Mouse (Mus musculus): ENCODE results near the gene Dzip1. TPM values are rescaled to one million over a fixed set of nuclear protein-coding genes. Genes with fewer than 3 reads are reported as not detected.

Gene Dzip1
- polyA plus RNA-seq, 1 experiment from 2014 or later: 15.8 TPM

DNA sequence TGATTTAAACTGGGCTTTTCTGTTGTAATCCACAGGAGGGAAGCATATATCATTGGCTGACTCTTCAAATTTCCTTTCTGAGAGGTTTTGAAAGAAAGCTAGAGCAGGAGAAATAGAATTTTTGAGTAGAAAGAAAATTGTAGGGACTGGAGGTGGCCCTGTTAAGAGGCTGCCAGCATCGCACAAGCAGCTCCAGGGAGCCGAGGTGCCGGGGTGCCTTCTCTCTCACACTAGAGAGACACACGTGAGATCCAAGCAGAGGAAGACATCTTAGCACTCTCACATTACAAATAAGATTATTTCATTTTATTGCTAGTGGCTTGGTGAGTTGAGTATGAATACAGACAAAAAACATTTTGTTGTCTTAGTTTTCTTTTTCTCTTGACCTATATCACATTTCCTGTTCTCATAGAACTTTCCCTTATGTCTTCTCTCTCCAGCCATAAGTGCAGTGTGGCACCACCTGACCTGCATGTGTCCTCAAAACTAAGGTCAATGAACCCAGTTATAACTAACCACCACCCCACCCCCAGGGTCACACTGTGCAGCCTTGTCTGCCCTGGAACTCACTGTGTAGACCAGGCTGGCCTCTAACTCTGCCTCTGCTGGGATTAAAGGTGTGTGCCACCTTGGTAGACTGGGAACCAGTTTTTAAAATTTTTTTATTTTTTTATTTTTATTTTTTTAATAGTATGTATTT lies 15.7 kb upstream of the Dzip1 start:
- Histone ChIP-seq H3K4me1 (ENCODE audit: insufficient read depth, low read length) (peaks cover 25% of the 10 kb centered on the region), H3K27me3 (ENCODE audit: insufficient read depth, low read length) (no peaks in the 10 kb centered on the region), H3K4me3 (ENCODE audit: low read length) (no peak overlapping the region), H3K9ac (replicated peaks; ENCODE audit: low read length) (no peak overlapping the region), H3K4me2 (replicated peaks; ENCODE audit: low read depth, low read length) (no peak overlapping the region), H3K9me3 (ENCODE audit: low read length) (no peaks in the 10 kb centered on the region), H3K27ac (ENCODE audit: low read length) (no peak overlapping the region), H3K36me3 (ENCODE audit: insufficient read depth, low read length) (no peaks in the 10 kb centered on the region)
- 76% methylated on average over 4 of the region's 4 CpGs for WGBS
- no peak for ATAC-seq (ENCODE audit: low FRiP score, low TSS enrichment)

- Histone ChIP-seq H3K4me3 (ENCODE audit: low read length) (peak overlapping the region; percentile 99), H3K36me3 (ENCODE audit: insufficient read depth, low read length) (no peaks in the 10 kb centered on the region), H3K4me2 (replicated peaks; ENCODE audit: low read depth, low read length) (peak overlapping the region; percentile 68), H3K9me3 (ENCODE audit: low read length) (no peaks in the 10 kb centered on the region), H3K27ac (ENCODE audit: low read length) (no peak overlapping the region; the same call in 1 of the 2 replicates), H3K27me3 (ENCODE audit: insufficient read depth, low read length) (no peaks in the 10 kb centered on the region), H3K9ac (replicated peaks; ENCODE audit: low read length) (peak overlapping the region; percentile 98), H3K4me1 (ENCODE audit: insufficient read depth, low read length) (peaks cover 25% of the 10 kb centered on the region)
- WGBS: 2% methylated on average over 7 of the region's 7 CpGs
- no peak for ATAC-seq (ENCODE audit: low FRiP score, low TSS enrichment)
These were observed 13.3 kb upstream of the Dzip1 start for GRCm38 (mm10) chr14:118938551-118938950.

- H3K27ac ChIP-seq (ENCODE audit: low read length): peak within 1 kb of the TSS; percentile 91
- WGBS: under 1% methylated on average over 113 of the region's 124 CpGs
- peak within 1 kb of the TSS; percentile 98 for H3K9ac ChIP-seq (replicated peaks; ENCODE audit: low read length)
- peak within 1 kb of the TSS; percentile 70 for H3K4me2 ChIP-seq (replicated peaks; ENCODE audit: low read depth, low read length)
- H3K36me3 ChIP-seq (ENCODE audit: insufficient read depth, low read length): no peaks in the 10 kb centered on the region
- peak; percentile 100 for ATAC-seq (ENCODE audit: low FRiP score, low TSS enrichment)
- H3K4me1 ChIP-seq (ENCODE audit: insufficient read depth, low read length): peaks cover 25% of the 10 kb centered on the region
- H3K4me3 ChIP-seq (ENCODE audit: low read length): peak within 1 kb of the TSS; percentile 99
- H3K27me3 ChIP-seq (ENCODE audit: insufficient read depth, low read length): no peaks in the 10 kb centered on the region
- no peaks in the 10 kb centered on the region for H3K9me3 ChIP-seq (ENCODE audit: low read length)
These were observed 12.6 kb upstream of the Dzip1 start, which contains the start of gene Dnajc3 for GRCm38 (mm10) chr14:118937533-118938492. TSS of gene Dnajc3 (plus strand) at chr14:118937976.

GRCm38 (mm10) chr14:118936952-118937351 lies 11.7 kb upstream of the Dzip1 start:
- Histone ChIP-seq H3K36me3 (ENCODE audit: insufficient read depth, low read length) (no peaks in the 10 kb centered on the region), H3K4me1 (ENCODE audit: insufficient read depth, low read length) (peaks cover 25% of the 10 kb centered on the region), H3K4me2 (replicated peaks; ENCODE audit: low read depth, low read length) (peak overlapping the region; percentile 70), H3K9me3 (ENCODE audit: low read length) (no peaks in the 10 kb centered on the region), H3K4me3 (ENCODE audit: low read length) (peak overlapping the region; percentile 99), H3K27ac (ENCODE audit: low read length) (peak overlapping the region; percentile 78), H3K9ac (replicated peaks; ENCODE audit: low read length) (peak overlapping the region; percentile 68), H3K27me3 (ENCODE audit: insufficient read depth, low read length) (no peaks in the 10 kb centered on the region)
- no peak for ATAC-seq (ENCODE audit: low FRiP score, low TSS enrichment)
- WGBS: 28% methylated on average over 4 of the region's 4 CpGs

DNA sequence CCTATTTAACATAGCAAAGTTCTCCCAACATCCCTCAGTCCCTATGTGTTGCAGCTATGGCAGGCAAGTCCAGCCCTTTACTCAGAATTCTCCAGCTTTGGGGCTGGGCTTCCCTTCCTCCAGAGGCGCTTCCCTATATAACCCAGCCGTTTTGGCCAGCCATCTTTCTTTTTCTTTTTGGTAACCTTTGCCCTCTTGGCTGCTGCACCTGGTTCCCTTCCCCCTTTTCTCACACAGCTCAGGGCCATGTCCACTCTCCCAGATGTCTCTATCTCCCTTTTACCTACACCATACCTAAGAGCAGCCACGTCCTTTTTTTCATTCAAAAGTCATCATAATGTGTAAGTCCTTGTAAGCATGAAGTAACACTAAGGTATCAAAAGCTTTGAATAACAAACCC lies 11.0 kb upstream of the Dzip1 start:
- Histone ChIP-seq H3K9ac (replicated peaks; ENCODE audit: low read length) (no peak overlapping the region), H3K4me2 (replicated peaks; ENCODE audit: low read depth, low read length) (no peak overlapping the region), H3K27ac (ENCODE audit: low read length) (no peak overlapping the region), H3K36me3 (ENCODE audit: insufficient read depth, low read length) (no peaks in the 10 kb centered on the region), H3K4me1 (ENCODE audit: insufficient read depth, low read length) (peaks cover 25% of the 10 kb centered on the region), H3K4me3 (ENCODE audit: low read length) (no peak overlapping the region), H3K9me3 (ENCODE audit: low read length) (no peaks in the 10 kb centered on the region), H3K27me3 (ENCODE audit: insufficient read depth, low read length) (no peaks in the 10 kb centered on the region)
- 59% methylated on average over 3 of the region's 3 CpGs for WGBS
- no peak for ATAC-seq (ENCODE audit: low FRiP score, low TSS enrichment)

DNA sequence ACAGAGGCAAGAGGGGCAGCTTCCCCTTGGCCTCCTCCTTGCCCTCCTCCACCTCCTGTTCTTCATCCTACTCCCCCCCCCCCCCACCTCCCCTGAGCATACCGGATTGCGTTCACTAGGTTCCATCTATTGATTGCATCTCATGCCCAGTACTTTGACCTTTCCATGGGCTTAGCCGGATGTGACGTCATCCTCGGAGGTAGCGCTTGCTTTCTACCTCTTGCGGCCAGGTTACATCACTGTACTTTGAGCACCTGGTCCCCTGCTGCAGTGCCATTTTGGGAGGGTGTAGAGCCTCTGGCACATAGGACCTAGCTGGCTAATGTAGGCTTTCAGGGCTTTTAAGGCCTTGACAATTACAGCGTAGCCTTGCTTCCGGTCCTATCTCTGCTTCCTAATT lies 9.4 kb upstream of the Dzip1 start:
- Histone ChIP-seq H3K36me3 (ENCODE audit: insufficient read depth, low read length) (no peaks in the 10 kb centered on the region), H3K4me2 (replicated peaks; ENCODE audit: low read depth, low read length) (no peak overlapping the region), H3K4me3 (ENCODE audit: low read length) (no peak overlapping the region), H3K4me1 (ENCODE audit: insufficient read depth, low read length) (peaks cover 17% of the 10 kb centered on the region), H3K27ac (ENCODE audit: low read length) (no peak overlapping the region), H3K27me3 (ENCODE audit: insufficient read depth, low read length) (no peaks in the 10 kb centered on the region), H3K9me3 (ENCODE audit: low read length) (no peaks in the 10 kb centered on the region), H3K9ac (replicated peaks; ENCODE audit: low read length) (no peak overlapping the region)
- ATAC-seq (ENCODE audit: low FRiP score, low TSS enrichment): no peak
- 86% methylated on average over 9 of the region's 9 CpGs for WGBS

GRCm38 (mm10) chr14:118932956-118933355 lies 7.7 kb upstream of the Dzip1 start:
- 59% methylated on average over 8 of the region's 8 CpGs for WGBS
- peaks cover 5% of the 10 kb centered on the region; the same call in 1 of the 2 replicates for H3K4me1 ChIP-seq (ENCODE audit: insufficient read depth, low read length)

GRCm38 (mm10) chr14:118931181-118931580 lies 5.9 kb upstream of the Dzip1 start:
- WGBS: 81% methylated on average over 1 of the region's 2 CpGs

More at GRCm38 (mm10) chr14:118932956-118933355, 7.7 kb upstream of the Dzip1 start:
- no peaks in the 10 kb centered on the region for H3K36me3 ChIP-seq (ENCODE audit: insufficient read depth, low read length)
- no peak overlapping the region for H3K9ac ChIP-seq (replicated peaks; ENCODE audit: low read length)
- no peaks in the 10 kb centered on the region for H3K27me3 ChIP-seq (ENCODE audit: insufficient read depth, low read length)
- ATAC-seq (ENCODE audit: low FRiP score, low TSS enrichment): no peak
- H3K4me3 ChIP-seq (ENCODE audit: low read length): no peak overlapping the region
- no peaks in the 10 kb centered on the region for H3K9me3 ChIP-seq (ENCODE audit: low read length)
- H3K27ac ChIP-seq (ENCODE audit: low read length): no peak overlapping the region
- no peak overlapping the region for H3K4me2 ChIP-seq (replicated peaks; ENCODE audit: low read depth, low read length)

GRCm38 (mm10) chr14:118930777-118931176 lies 5.5 kb upstream of the Dzip1 start:
- H3K27me3 ChIP-seq (ENCODE audit: insufficient read depth, low read length): no peaks in the 10 kb centered on the region
- 88% methylated on average over 2 of the region's 2 CpGs for WGBS
- no peak overlapping the region for H3K4me2 ChIP-seq (replicated peaks; ENCODE audit: low read depth, low read length)
- ATAC-seq (ENCODE audit: low FRiP score, low TSS enrichment): no peak
- H3K4me3 ChIP-seq (ENCODE audit: low read length): no peak overlapping the region
- no peaks in the 10 kb centered on the region for H3K9me3 ChIP-seq (ENCODE audit: low read length)
- H3K36me3 ChIP-seq (ENCODE audit: insufficient read depth, low read length): no peaks in the 10 kb centered on the region
- peaks cover 2% of the 10 kb centered on the region; the same call in 1 of the 2 replicates for H3K4me1 ChIP-seq (ENCODE audit: insufficient read depth, low read length)
- H3K27ac ChIP-seq (ENCODE audit: low read length): no peak overlapping the region
- no peak overlapping the region for H3K9ac ChIP-seq (replicated peaks; ENCODE audit: low read length)

More at GRCm38 (mm10) chr14:118931181-118931580, 5.9 kb upstream of the Dzip1 start:
- Histone ChIP-seq H3K27me3 (ENCODE audit: insufficient read depth, low read length) (no peaks in the 10 kb centered on the region), H3K27ac (ENCODE audit: low read length) (no peak overlapping the region), H3K4me1 (ENCODE audit: insufficient read depth, low read length) (no peaks in the 10 kb centered on the region), H3K9ac (replicated peaks; ENCODE audit: low read length) (no peak overlapping the region), H3K9me3 (ENCODE audit: low read length) (no peaks in the 10 kb centered on the region), H3K36me3 (ENCODE audit: insufficient read depth, low read length) (no peaks in the 10 kb centered on the region), H3K4me2 (replicated peaks; ENCODE audit: low read depth, low read length) (no peak overlapping the region), H3K4me3 (ENCODE audit: low read length) (no peak overlapping the region)
- ATAC-seq (ENCODE audit: low FRiP score, low TSS enrichment): no peak
